Mouse (Mus musculus) hindbrain, embryonic 10.5 days (tissue): ENCODE data around the gene Sox6. TPM values are rescaled to one million over a fixed set of nuclear protein-coding genes. Genes with fewer than 3 reads are reported as not detected.

Source experiments
- DNase-seq: peaks from one replicate; pipeline ENCODE4 v3.0.0-alpha.2; 2017; ENCODE audit warnings: low spot score
- H3K27ac ChIP-seq: fragments of 300-500 bp; sonication (generic); 2 replicates; pipeline ENCODE4 v1.5.1; 2016; ENCODE audit warnings: mild to moderate bottlenecking, moderate library complexity
- H3K27me3 ChIP-seq: fragments of 300-500 bp; sonication (generic); 2 replicates; pipeline ENCODE4 v1.6.1; 2016; ENCODE audit warnings: mild to moderate bottlenecking; ENCODE audit not compliant: poor library complexity, insufficient read depth, severe bottlenecking
- H3K36me3 ChIP-seq: fragments of 300-500 bp; sonication (generic); 2 replicates; pipeline ENCODE4 v1.6.1; 2016; ENCODE audit warnings: mild to moderate bottlenecking, moderate library complexity
- H3K4me1 ChIP-seq: fragments of 300-500 bp; sonication (generic); replicated peaks from 2 replicates; pipeline ENCODE4 v1.6.1; 2016; ENCODE audit warnings: mild to moderate bottlenecking
- H3K4me3 ChIP-seq: fragments of 300-500 bp; sonication (generic); 2 replicates; pipeline ENCODE4 v1.5.1; 2016; ENCODE audit warnings: mild to moderate bottlenecking, moderate library complexity
- H3K9me3 ChIP-seq: fragments of 300-500 bp; sonication (generic); 2 replicates; pipeline ENCODE4 v1.6.1; 2016; ENCODE audit warnings: mild to moderate bottlenecking, moderate library complexity
- WGBS: fragments of 180-500 bp; shearing (Covaris S2); methylation state at CpG from one replicate; pipeline ENCODE4 v1.1.7; 2016; 5-methylcytosine and 5-hydroxymethylcytosine counted together
- polyA plus RNA-seq: library from polyadenylated mRNA; unstranded; fragments of >200 nt; fragmentation: Nextera tagmentation; extraction: Ambion mirVana; gene quantifications from 2 replicates; pipeline ENCODE4 v1.2.1, GENCODE M21; 2016

Sox6 gene
- polyA plus RNA-seq, 1 experiment from 2014 or later, result 22.5 TPM

- peaks cover 26% of the 10 kb centered on the region for H3K4me1 ChIP-seq
- H3K27ac ChIP-seq, result no peak overlapping the region
- H3K9me3 ChIP-seq, result no peaks in the 10 kb centered on the region
- H3K4me3 ChIP-seq, result no peak overlapping the region
- no peaks in the 10 kb centered on the region for H3K36me3 ChIP-seq
- 87% methylated on average over 7 of the region's 7 CpGs for WGBS
- DNase-seq, result no peak
- H3K27me3 ChIP-seq, result no peaks in the 10 kb centered on the region
These were observed 291.1 kb downstream of the Sox6 start for GRCm38 (mm10) chr7:115747541-115747940.

DNA sequence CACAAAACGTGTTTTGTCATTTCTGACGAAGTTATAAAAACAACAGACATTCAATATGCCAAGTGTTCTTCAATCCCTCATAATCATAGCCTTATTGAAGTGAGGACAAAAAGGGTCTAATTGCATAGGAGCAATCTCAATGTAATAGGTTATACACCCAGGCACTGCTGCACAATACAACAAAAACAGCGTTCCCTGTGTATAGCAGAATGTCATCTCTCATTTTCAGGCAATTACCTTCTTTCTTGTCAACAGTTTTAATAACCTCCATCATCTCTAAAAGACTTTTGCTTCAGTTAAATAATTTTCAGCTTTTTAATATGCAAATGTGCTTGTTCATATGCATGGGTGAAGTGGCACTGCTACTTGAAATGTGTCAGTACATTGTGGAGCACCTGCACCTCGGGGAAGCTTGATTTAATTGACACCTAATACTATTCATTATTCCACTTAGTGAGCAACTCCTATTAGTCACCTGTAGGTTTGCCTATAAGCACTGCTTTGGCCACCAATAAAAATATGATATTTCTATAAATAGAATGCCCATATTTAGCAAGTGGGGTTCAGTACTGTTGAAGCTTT lies 292.8 kb downstream of the Sox6 start:
- Histone ChIP-seq H3K4me3 (no peak overlapping the region), H3K9me3 (no peaks in the 10 kb centered on the region), H3K27ac (no peak overlapping the region), H3K27me3 (no peaks in the 10 kb centered on the region), H3K36me3 (no peaks in the 10 kb centered on the region), H3K4me1 (peaks cover 8% of the 10 kb centered on the region)
- no peak for DNase-seq
- WGBS, result 84% methylated on average over 4 of the region's 4 CpGs

GRCm38 (mm10) chr7:115734137-115734536 lies 304.5 kb downstream of the Sox6 start:
- Histone ChIP-seq H3K27ac (no peak overlapping the region), H3K9me3 (no peaks in the 10 kb centered on the region), H3K27me3 (no peaks in the 10 kb centered on the region), H3K4me3 (no peak overlapping the region), H3K36me3 (no peaks in the 10 kb centered on the region), H3K4me1 (0 out of 2 replicates have a peak, but pooled peaks cover 4% of the 10 kb centered on the region)
- 82% methylated on average over 7 of the region's 7 CpGs for WGBS
- DNase-seq, result no peak

DNA sequence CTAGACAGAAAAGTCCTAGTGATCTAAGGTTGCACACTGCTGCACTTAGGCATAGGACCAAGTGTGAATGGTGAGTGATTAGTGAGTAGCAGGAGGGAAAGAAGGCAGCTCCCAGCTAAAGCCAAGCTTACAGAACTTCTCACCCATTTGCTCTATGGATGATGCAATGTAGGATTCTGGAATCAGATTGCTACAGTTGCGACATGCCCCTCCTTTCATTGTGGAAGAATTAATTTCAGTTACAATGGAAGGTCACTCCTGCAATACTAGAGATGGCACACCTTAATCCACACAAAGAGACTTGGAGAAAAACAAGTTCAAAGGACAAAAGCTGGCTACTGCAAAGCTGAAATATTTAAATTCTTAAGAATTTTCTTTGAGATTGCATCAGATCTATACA lies 305.8 kb downstream of the Sox6 start:
- H3K4me3 ChIP-seq, result no peak overlapping the region
- no peaks in the 10 kb centered on the region for H3K36me3 ChIP-seq
- H3K27ac ChIP-seq, result no peak overlapping the region
- no peaks in the 10 kb centered on the region for H3K9me3 ChIP-seq
- WGBS, result 67% methylated on average over 1 of the region's 1 CpGs
- no peak for DNase-seq
- H3K4me1 ChIP-seq, result 0 out of 2 replicates have a peak, but pooled peaks cover 4% of the 10 kb centered on the region
- no peaks in the 10 kb centered on the region for H3K27me3 ChIP-seq

DNA sequence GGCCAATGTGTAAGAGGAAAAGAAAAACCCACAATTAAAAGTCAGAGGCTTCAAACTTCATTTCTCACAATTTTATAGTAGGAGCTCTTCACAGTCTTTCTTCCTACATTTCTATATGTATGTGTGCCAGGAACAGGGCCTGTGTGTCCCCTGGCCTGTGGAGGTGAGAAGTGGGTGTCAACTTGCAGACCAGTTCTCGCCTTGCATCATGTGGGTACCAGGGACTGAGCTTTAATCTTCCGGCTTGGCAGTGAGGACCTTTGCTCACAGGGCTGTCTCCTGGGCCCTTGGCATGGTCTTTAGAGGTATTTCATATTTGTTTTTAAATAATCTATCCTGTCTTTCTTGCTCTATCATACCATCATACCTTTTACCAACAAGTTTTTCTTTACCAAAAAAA lies 311.8 kb downstream of the Sox6 start:
- Histone ChIP-seq H3K4me1 (peaks cover 19% of the 10 kb centered on the region), H3K27ac (no peak overlapping the region), H3K9me3 (no peaks in the 10 kb centered on the region), H3K27me3 (no peaks in the 10 kb centered on the region), H3K4me3 (no peak overlapping the region), H3K36me3 (no peaks in the 10 kb centered on the region)
- WGBS, result 79% methylated on average over 2 of the region's 2 CpGs
- no peak for DNase-seq

DNA sequence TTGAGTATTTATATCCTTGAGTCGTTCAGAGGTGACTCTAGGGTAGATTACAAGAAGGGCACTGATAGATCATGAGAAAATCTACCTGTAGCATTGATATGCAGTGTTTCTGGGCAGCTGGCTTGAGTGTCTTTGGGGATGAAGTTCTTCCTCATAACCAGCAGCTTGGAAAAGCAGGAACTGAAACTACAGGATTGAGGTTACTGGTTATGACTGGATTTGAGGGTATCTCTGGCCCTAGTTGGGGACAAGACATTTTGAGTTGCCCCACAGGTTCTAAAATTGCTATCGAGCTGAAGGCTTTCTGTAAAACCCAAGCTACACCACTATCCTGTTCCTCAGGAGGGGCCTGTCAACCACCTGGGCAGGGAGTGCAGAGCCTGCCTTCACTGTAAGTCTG lies 314.2 kb downstream of the Sox6 start:
- Histone ChIP-seq H3K36me3 (no peaks in the 10 kb centered on the region), H3K4me3 (no peak overlapping the region), H3K27ac (no peak overlapping the region), H3K9me3 (no peaks in the 10 kb centered on the region), H3K4me1 (peaks cover 26% of the 10 kb centered on the region), H3K27me3 (no peaks in the 10 kb centered on the region)
- DNase-seq, result no peak
- 86% methylated on average over 2 of the region's 2 CpGs for WGBS

GRCm38 (mm10) chr7:115721624-115722540 lies 316.7 kb downstream of the Sox6 start:
- Histone ChIP-seq H3K27me3 (no peaks in the 10 kb centered on the region), H3K36me3 (no peaks in the 10 kb centered on the region), H3K4me3 (no peak overlapping the region), H3K9me3 (no peaks in the 10 kb centered on the region), H3K27ac (peak overlapping the region; percentile 77), H3K4me1 (peaks cover 26% of the 10 kb centered on the region)
- WGBS, result 17% methylated on average over 7 of the region's 7 CpGs
- DNase-seq, result peak; percentile 14

DNA sequence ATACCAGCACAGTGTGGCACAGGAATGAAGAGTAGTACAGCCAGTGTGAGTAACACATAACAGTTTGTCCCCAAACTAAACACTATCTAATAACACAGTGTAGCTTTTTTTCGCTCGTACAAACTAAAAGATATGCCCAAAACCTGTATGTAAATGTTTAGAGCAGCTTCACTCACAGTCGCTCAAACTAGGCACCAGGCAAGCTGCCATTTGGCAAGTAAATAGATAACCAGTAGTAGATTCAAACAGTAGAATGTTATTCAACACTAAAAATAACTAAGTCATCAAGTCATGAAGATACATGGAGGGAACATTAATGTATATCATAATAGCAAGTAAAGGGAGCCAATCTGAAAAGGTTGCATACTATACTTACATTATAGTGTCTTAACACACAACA lies 318.8 kb downstream of the Sox6 start:
- Histone ChIP-seq H3K27me3 (no peaks in the 10 kb centered on the region), H3K4me3 (no peak overlapping the region), H3K27ac (no peak overlapping the region), H3K36me3 (no peaks in the 10 kb centered on the region), H3K4me1 (peaks cover 26% of the 10 kb centered on the region), H3K9me3 (no peaks in the 10 kb centered on the region)
- 94% methylated on average over 3 of the region's 3 CpGs for WGBS
- no peak for DNase-seq

DNA sequence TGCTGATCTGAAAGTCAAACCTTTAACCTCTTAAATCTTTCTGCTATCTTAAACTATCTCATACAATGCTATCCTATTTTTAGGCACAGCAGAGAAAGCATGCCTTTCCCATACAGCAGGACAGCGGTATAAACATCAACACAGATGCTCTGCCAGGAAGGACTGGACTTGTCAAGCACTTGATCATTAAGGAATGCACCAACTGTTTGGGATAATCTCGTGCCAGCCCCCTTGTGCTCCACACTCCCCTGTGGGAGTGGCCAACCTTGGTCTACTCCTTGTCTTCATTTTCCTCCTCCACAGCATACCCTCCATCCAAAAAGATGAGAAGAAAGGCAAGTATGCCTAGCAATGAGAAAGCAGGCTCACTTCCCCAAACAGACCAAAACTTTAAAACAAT lies 332.5 kb downstream of the Sox6 start:
- no peak for DNase-seq
- H3K4me1 ChIP-seq, result peaks cover 4% of the 10 kb centered on the region; the same call in 1 of the 2 replicates
- H3K27ac ChIP-seq, result no peak overlapping the region
- no peaks in the 10 kb centered on the region for H3K36me3 ChIP-seq
- no peaks in the 10 kb centered on the region for H3K27me3 ChIP-seq
- WGBS, result 45% methylated on average over 2 of the region's 2 CpGs
- no peak overlapping the region for H3K4me3 ChIP-seq
- no peaks in the 10 kb centered on the region for H3K9me3 ChIP-seq

GRCm38 (mm10) chr7:115698105-115698504 lies 340.5 kb downstream of the Sox6 start:
- WGBS, result 87% methylated on average over 1 of the region's 1 CpGs
- no peak overlapping the region for H3K4me3 ChIP-seq

DNA sequence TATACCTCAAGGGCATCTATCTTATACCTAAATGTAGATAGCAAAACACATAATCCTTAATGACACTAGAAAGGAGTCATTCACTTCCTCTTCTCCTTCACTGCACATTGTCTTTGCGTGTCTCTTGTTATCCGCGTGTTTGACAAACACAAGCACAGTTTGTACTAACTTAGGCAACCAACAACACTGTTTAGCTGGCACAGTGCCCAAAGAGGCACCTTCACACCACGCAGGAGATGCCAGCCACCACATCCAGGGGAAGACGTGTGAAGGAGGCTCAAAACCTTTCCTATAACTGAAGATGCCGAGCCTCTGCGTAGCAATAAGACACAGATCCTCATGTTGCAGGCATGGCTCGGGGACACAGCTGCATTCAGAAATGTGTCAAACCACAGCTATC lies 345.4 kb downstream of the Sox6 start:
- 85% methylated on average over 8 of the region's 8 CpGs for WGBS
- DNase-seq, result no peak
- H3K4me3 ChIP-seq, result no peak overlapping the region
- peaks cover 4% of the 10 kb centered on the region for H3K4me1 ChIP-seq
- 0 out of 2 replicates have a peak overlapping the region, but pooled peaks have one; percentile 23 for H3K27ac ChIP-seq
- no peaks in the 10 kb centered on the region for H3K27me3 ChIP-seq
- H3K36me3 ChIP-seq, result no peaks in the 10 kb centered on the region
- peaks cover 3% of the 10 kb centered on the region; the same call in 1 of the 2 replicates for H3K9me3 ChIP-seq

More at GRCm38 (mm10) chr7:115698105-115698504, 340.5 kb downstream of the Sox6 start:
- peaks cover 3% of the 10 kb centered on the region; the same call in 1 of the 2 replicates for H3K9me3 ChIP-seq
- no peaks in the 10 kb centered on the region for H3K27me3 ChIP-seq
- DNase-seq, result no peak
- no peaks in the 10 kb centered on the region for H3K4me1 ChIP-seq
- no peak overlapping the region for H3K27ac ChIP-seq
- H3K36me3 ChIP-seq, result no peaks in the 10 kb centered on the region

- Histone ChIP-seq H3K36me3 (no peaks in the 10 kb centered on the region), H3K4me1 (peaks cover 11% of the 10 kb centered on the region), H3K27ac (no peak overlapping the region), H3K9me3 (no peaks in the 10 kb centered on the region), H3K4me3 (no peak overlapping the region), H3K27me3 (no peaks in the 10 kb centered on the region)
- no peak for DNase-seq
- WGBS, result 55% methylated on average over 4 of the region's 4 CpGs
These were observed 347.5 kb downstream of the Sox6 start for GRCm38 (mm10) chr7:115691091-115691490.

- WGBS, result 96% methylated on average over 6 of the region's 6 CpGs
- Histone ChIP-seq H3K4me3 (no peak overlapping the region), H3K27ac (no peak overlapping the region), H3K27me3 (no peaks in the 10 kb centered on the region), H3K4me1 (peaks cover 11% of the 10 kb centered on the region), H3K9me3 (no peaks in the 10 kb centered on the region), H3K36me3 (no peaks in the 10 kb centered on the region)
- DNase-seq, result no peak
These were observed 351.9 kb downstream of the Sox6 start for GRCm38 (mm10) chr7:115686687-115687086.
